Mouse (Mus musculus) left cerebral cortex, adult 18-20 months (tissue): ENCODE measurements around the gene Bod1. TPM values are rescaled to one million over a fixed set of nuclear protein-coding genes. Genes with fewer than 3 reads are reported as not detected.

Experiments
- total RNA-seq, 2 experiments: library from RNA; stranded (reverse); gene quantifications; 2 replicates each; pipeline ENCODE4 v1.2.3; 2021

Bod1 gene
- total RNA-seq, 2 experiments from 2014 or later = 107 to 108 TPM

Other genes with a start within 250 kb of the Bod1 start
- 100 to 1,000 TPM; 145 to 152 TPM for gene Cpeb4, start 200.3 kb upstream of the Bod1 start, total RNA-seq